Mouse (Mus musculus): ENCODE measurements around the gene Rbm48. TPM values are rescaled to one million over a fixed set of nuclear protein-coding genes. Genes with fewer than 3 reads are reported as not detected.

The Rbm48 gene
- polyA plus RNA-seq, 1 experiment from 2014 or later, result 18.0 TPM

DNA sequence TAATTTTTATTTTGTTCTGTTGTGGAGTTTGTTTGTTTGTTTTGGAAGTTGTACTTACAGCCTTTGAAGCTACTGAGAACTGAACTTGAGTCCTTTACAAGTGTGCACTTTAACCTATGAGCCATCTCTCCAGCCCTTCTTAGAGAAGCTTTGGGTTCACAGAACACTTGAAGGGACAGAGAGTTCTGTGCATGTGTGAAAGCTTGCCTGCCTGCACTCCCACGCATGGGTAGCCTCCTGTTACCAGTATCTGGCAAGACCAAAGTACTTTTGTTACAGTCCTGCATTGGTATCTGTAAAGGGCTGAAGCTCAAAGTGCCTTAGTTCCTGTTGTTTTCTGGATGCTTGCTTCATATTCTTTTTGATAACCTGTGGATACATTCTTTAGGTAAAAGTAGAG lies 50.2 kb downstream of the Rbm48 start:
- Histone ChIP-seq H3K9me3 (no peaks in the 10 kb centered on the region), H3K36me3 (peaks cover 6% of the 10 kb centered on the region; the same call in 1 of the 2 replicates), H3K4me1 (peaks cover 13% of the 10 kb centered on the region), H3K4me3 (no peak overlapping the region), H3K27me3 (no peaks in the 10 kb centered on the region), H3K4me2 (replicated peaks) (no peak overlapping the region), H3K9ac (no peak overlapping the region), H3K27ac (no peak overlapping the region)
- no peak for ATAC-seq (ENCODE audit: insufficient number of reproducible peaks, insufficient read depth, low FRiP score, low TSS enrichment)
- 88% methylated on average over 1 of the region's 1 CpGs for WGBS

DNA sequence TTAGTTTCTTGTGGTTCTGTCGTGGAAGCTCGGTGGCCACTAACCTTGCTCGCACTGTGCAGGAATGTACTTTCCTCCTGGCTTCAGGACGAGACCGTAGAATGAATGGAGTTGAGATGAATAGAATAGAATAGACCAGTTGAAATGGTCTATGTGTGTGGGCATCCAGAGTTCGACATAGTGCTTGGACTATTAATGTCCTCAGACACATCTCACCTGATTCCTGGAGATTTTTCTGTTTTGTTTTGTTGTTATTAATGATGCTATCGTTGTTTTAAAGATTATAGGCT lies 52.0 kb downstream of the Rbm48 start:
- Histone ChIP-seq H3K9me3 (no peaks in the 10 kb centered on the region), H3K4me2 (replicated peaks) (peak overlapping the region; percentile 60), H3K9ac (peak overlapping the region; percentile 90), H3K27ac (no peak overlapping the region), H3K36me3 (peaks cover 6% of the 10 kb centered on the region; the same call in 1 of the 2 replicates), H3K27me3 (no peaks in the 10 kb centered on the region), H3K4me1 (peaks cover 13% of the 10 kb centered on the region), H3K4me3 (peak overlapping the region; percentile 89)
- no peak for ATAC-seq (ENCODE audit: insufficient number of reproducible peaks, insufficient read depth, low FRiP score, low TSS enrichment)
- 10% methylated on average over 7 of the region's 7 CpGs for WGBS

DNA sequence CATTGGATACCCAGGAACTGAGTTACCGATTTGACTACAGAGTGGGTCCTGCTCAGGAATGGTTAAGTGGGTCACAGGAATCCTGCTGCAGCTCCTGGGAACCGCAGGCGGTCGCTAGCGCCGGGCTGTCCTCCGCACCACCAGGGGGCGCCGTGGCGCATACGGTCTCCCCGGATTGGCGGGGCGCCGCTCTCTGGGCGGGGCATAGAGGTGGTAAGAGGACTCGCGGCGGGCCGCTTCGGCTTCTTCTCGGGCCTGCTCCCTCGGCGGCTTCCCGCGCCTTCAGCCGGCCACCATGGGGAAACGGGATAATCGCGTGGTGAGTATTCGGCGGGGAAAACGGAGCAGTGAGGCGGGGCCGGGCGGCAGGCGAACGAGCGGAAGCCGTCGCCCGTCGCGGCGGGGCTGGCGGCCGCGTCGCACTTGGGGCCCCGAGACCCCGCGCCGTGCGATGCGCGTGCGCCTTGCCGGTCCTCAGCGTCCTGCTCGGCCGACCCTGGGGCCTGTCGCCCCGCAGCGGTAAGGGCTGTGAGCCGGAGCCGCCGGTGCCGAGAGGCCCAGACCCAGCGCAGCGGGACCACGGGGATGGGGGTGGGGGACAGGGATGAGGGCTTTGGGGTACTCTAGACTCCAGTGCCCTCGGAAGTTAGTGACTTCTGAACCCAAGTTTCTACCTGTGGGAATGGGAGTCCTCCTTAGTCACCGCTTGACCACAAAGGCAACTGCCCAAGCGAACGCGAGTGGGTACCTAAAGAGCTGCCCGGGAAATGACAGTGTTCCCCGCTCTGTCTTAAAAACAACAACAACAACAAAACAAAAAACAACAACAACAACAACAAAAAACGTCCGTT lies 52.5 kb downstream of the Rbm48 start, which contains the start of gene Fam133b:
TSS of gene Fam133b (plus strand) at position 205 of the 851 bp plus-strand sequence.
- peak; percentile 92 for ATAC-seq (ENCODE audit: insufficient number of reproducible peaks, insufficient read depth, low FRiP score, low TSS enrichment)
- Histone ChIP-seq H3K4me1 (peaks cover 13% of the 10 kb centered on the region), H3K27ac (peak within 1 kb of the TSS; percentile 91), H3K9me3 (no peaks in the 10 kb centered on the region), H3K4me2 (replicated peaks) (peak within 1 kb of the TSS; percentile 60), H3K27me3 (no peaks in the 10 kb centered on the region), H3K9ac (peak within 1 kb of the TSS; percentile 90), H3K4me3 (peak within 1 kb of the TSS; percentile 89), H3K36me3 (peaks cover 6% of the 10 kb centered on the region; the same call in 1 of the 2 replicates)
- under 1% methylated on average over 72 of the region's 80 CpGs for WGBS

DNA sequence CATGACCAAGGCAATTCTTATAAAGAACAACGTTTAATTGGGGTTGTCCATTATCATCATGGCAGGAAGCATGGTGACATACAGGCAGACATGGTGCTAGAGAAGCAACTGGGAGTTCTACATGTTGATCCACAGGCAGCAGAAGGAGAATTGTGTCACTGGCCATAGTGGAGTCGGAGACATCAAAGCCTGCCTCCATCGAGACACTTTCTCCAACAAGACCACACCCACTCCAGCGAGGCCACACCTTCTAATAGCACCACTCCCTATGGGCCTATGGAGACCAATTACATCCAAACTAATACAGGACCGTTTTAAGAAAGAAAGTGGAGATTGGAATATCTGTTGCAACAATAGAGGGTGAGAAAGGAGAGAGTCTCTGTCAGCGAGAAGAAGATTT lies 54.5 kb downstream of the Rbm48 start:
- WGBS, result 73% methylated on average over 6 of the region's 6 CpGs
- H3K4me1 ChIP-seq, result peaks cover 13% of the 10 kb centered on the region
- no peak overlapping the region for H3K4me3 ChIP-seq
- H3K9me3 ChIP-seq, result no peaks in the 10 kb centered on the region
- no peak overlapping the region for H3K4me2 ChIP-seq (replicated peaks)
- H3K27ac ChIP-seq, result no peak overlapping the region
- no peak for ATAC-seq (ENCODE audit: insufficient number of reproducible peaks, insufficient read depth, low FRiP score, low TSS enrichment)
- no peak overlapping the region for H3K9ac ChIP-seq
- H3K36me3 ChIP-seq, result peaks cover 2% of the 10 kb centered on the region; the same call in 1 of the 2 replicates
- H3K27me3 ChIP-seq, result no peaks in the 10 kb centered on the region

DNA sequence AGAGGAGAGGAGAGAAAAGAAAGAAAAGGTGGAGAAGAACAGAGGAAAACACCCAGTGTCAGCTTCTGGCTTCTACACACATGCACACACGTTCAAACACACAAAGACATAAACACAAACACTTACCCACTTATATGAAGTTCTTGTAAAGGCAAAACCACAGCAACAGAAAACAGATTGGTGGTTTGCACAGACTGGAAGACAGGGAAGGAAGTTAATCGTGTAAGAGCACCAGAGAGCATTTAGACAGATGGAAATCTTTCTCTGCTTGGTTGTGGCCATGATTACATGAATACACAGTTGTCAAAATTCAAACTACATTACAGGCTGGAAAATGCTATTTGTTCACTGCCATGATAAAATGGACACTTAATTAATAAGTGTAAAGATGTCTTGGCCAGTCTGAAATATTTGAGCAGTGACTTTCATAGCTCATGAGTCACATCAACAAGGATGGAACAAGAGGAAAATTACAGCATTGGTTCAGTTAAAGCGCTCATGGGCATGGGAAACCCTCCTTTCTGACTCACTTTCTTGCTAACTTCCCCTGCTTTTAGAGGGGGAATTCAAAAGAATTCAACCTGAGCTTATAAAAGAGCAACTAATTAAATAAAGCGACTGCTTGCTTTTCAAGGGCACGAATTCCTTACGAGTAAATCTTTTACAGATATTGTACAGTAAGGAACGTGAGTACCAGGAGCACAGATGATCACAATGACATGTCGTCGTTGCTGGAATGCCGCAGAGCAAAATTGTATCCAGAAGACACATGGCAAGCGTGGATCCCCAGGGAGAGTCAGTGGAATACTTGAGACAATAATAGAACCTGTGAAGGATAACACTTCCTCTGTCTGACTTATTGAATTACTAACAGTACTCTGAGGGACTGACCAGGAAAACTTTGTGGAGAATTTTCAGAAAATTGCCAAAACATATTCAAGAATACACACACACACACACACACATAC lies 57.6 kb downstream of the Rbm48 start:
- H3K9me3 ChIP-seq, result no peaks in the 10 kb centered on the region
- ATAC-seq (ENCODE audit: insufficient number of reproducible peaks, insufficient read depth, low FRiP score, low TSS enrichment), result no peak
- no peak overlapping the region for H3K4me3 ChIP-seq
- H3K27ac ChIP-seq, result no peak overlapping the region
- no peaks in the 10 kb centered on the region for H3K4me1 ChIP-seq
- WGBS, result 43% methylated on average over 11 of the region's 11 CpGs
- no peaks in the 10 kb centered on the region for H3K36me3 ChIP-seq
- H3K27me3 ChIP-seq, result no peaks in the 10 kb centered on the region
- no peak overlapping the region for H3K4me2 ChIP-seq (replicated peaks)
- H3K9ac ChIP-seq, result no peak overlapping the region

DNA sequence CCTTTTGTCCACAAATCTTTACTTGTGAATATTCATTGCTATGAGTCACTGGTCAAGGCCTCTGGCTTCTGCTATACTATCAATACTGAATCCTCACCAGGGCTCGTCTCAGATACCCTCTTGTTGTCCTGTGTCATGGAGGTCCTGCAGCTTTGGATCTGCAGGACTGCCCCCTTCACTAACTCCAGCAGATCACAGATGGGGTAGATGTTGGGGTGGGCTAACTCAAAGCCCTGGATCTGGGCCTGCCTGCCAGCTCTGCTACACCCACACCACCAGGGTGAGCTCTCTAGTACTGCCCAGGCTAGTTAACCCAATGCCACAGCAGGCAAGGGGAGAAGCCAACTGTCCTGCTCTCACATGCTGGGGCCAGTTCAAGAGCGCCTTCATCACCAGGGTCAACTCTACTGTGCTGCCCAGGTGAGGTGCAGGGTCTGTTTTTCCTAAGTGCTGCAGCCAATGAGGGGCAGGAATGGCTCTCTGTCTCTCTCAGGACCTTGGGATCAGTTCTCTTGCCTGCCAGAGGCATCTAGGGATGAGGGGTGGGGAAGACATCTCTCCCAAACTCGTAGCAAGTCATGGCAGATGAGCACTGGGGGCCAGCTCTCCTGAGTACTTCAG lies 59.7 kb downstream of the Rbm48 start:
- Histone ChIP-seq H3K9ac (no peak overlapping the region), H3K9me3 (no peaks in the 10 kb centered on the region), H3K36me3 (no peaks in the 10 kb centered on the region), H3K4me1 (no peaks in the 10 kb centered on the region), H3K27ac (no peak overlapping the region), H3K4me3 (no peak overlapping the region), H3K4me2 (replicated peaks) (no peak overlapping the region), H3K27me3 (no peaks in the 10 kb centered on the region)
- WGBS, result 67% methylated on average over 3 of the region's 3 CpGs
- no peak for ATAC-seq (ENCODE audit: insufficient number of reproducible peaks, insufficient read depth, low FRiP score, low TSS enrichment)

Other genes with a start within 250 kb of the Rbm48 start
- gene Fam133b, start 52.8 kb downstream of the Rbm48 start, polyA plus RNA-seq (2016; fragmentation: Nextera tagmentation; extraction: Ambion mirVana), result 39.3 and 39.4 TPM in 2 replicates
- 3.0 and 4.3 TPM in 2 replicates for gene 1700109H08Rik, start 25.0 kb downstream of the Rbm48 start, polyA plus RNA-seq (2016; fragmentation: Nextera tagmentation; extraction: Ambion mirVana)
- 16.7 and 20.8 TPM in 2 replicates for gene Pex1, start 519 bp downstream of the Rbm48 start, polyA plus RNA-seq (2016; fragmentation: Nextera tagmentation; extraction: Ambion mirVana)
- not detected in 2 replicates for gene Tmbim7, start 54.6 kb upstream of the Rbm48 start, polyA plus RNA-seq (2016; fragmentation: Nextera tagmentation; extraction: Ambion mirVana)
- 66.3 and 71.2 TPM in 2 replicates for gene Gatad1, start 60.6 kb upstream of the Rbm48 start, polyA plus RNA-seq (2016; fragmentation: Nextera tagmentation; extraction: Ambion mirVana)
- gene Ankib1, start 206.3 kb upstream of the Rbm48 start, polyA plus RNA-seq (2016; fragmentation: Nextera tagmentation; extraction: Ambion mirVana), result 16.2 and 19.1 TPM in 2 replicates
- 67.0 and 68.9 TPM in 2 replicates for gene Krit1, start 206.6 kb upstream of the Rbm48 start, polyA plus RNA-seq (2016; fragmentation: Nextera tagmentation; extraction: Ambion mirVana)
- 0.11 and 0.14 TPM in 2 replicates for gene Lrrd1, start 248.6 kb upstream of the Rbm48 start, polyA plus RNA-seq (2016; fragmentation: Nextera tagmentation; extraction: Ambion mirVana)